Mouse (Mus musculus): ENCODE measurements around the gene Cib1. TPM values are rescaled to one million over a fixed set of nuclear protein-coding genes. Genes with fewer than 3 reads are reported as not detected.

Gene Cib1
- polyA plus RNA-seq, 1 experiment from 2014 or later: 47.3 TPM

DNA sequence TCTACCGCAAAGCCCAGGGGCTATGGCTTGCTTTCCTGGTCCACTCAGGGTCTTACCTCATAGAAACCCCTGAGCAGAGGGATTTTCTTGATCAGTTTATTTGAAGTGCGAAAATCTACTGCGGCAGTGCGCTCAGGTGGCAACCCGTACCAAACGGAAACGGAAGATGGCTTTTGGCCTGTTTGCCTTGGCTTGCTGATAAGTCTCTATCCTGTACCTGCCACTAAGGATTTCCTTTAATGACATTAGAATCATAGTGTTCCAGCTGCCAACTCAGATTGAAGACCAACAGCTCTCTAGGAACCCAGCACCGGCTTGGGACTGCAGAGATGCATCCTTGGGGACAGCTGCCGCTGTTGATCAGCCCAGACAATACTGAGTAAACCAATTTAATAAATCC lies 1.2 kb upstream of the Cib1 start:
- Histone ChIP-seq H3K27me3 (replicated peaks) (no peaks in the 10 kb centered on the region), H3K4me2 (peak overlapping the region; percentile 89), H3K36me3 (peaks cover 9% of the 10 kb centered on the region), H3K27ac (ENCODE audit: poor library complexity, severe bottlenecking) (no peak overlapping the region), H3K9ac (peak overlapping the region; percentile 50; the same call in 1 of the 2 replicates), H3K4me3 (peak overlapping the region; percentile 73; the same call in 1 of the 2 replicates), H3K4me1 (replicated peaks) (peaks cover 10% of the 10 kb centered on the region), H3K9me3 (replicated peaks) (no peaks in the 10 kb centered on the region)
- ATAC-seq (ENCODE audit: insufficient number of reproducible peaks, low FRiP score): no peak
- 74% methylated on average over 9 of the region's 9 CpGs for WGBS

DNA sequence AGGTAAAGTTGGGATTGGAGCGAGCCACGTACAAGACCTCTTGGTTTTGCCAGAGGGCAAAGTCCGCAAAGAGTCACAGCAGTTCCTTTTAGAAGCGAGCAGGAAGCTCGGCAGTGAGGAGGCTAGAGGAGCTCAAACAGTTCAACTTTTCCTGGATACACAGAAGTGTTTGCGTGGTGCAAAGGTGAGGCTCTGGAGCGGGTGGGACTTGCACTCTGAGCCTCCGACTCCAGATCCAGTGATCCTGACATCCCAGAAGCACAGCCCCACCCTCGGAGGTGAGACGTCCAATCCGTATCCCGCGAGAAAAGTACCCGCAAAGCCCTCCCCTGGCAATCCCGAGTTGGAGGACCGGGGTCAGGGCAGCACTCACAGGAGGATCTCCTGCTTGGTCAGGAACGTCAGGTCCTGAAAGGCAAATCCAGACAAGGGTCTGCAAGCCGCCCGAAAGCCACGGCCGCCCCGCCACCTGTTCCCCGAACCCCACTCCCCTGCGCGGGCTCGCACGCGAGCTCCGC lies 583 bp downstream of the Cib1 start:
- peak overlapping the region; percentile 73 for H3K4me3 ChIP-seq
- under 1% methylated on average over 29 of the region's 29 CpGs for WGBS
- peaks cover 10% of the 10 kb centered on the region for H3K4me1 ChIP-seq (replicated peaks)
- H3K9ac ChIP-seq: peak overlapping the region; percentile 79
- H3K9me3 ChIP-seq (replicated peaks): no peaks in the 10 kb centered on the region
- H3K4me2 ChIP-seq: peak overlapping the region; percentile 89
- H3K27ac ChIP-seq (ENCODE audit: poor library complexity, severe bottlenecking): peak overlapping the region; percentile 40; the same call in 1 of the 2 replicates
- H3K36me3 ChIP-seq: peaks cover 12% of the 10 kb centered on the region
- no peaks in the 10 kb centered on the region for H3K27me3 ChIP-seq (replicated peaks)
- ATAC-seq (ENCODE audit: insufficient number of reproducible peaks, low FRiP score): no peak; the same call in 1 of the 2 replicates

DNA sequence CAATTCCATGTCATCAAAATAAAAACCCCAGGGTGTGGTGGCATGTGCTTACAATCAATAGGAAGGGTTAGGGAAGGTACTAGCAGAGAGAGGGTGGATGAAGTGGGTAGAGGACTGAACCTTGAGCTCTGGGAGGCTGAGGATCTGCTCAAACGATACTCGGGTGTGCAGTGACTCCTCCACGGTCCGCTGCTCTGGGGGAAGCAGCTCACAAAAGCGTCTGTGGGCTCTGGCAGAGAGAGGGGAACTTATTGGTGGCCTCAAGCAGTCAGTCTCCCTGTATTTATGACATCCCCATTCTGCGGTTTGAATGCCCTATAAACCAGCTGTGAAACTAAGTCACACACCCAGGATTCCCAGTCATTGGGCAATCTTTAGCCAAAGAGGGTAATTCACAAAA lies 2.4 kb downstream of the Cib1 start:
- Histone ChIP-seq H3K9ac (no peak overlapping the region), H3K4me1 (replicated peaks) (peaks cover 10% of the 10 kb centered on the region), H3K27me3 (replicated peaks) (no peaks in the 10 kb centered on the region), H3K9me3 (replicated peaks) (no peaks in the 10 kb centered on the region), H3K36me3 (peaks cover 28% of the 10 kb centered on the region), H3K4me2 (no peak overlapping the region), H3K4me3 (no peak overlapping the region), H3K27ac (ENCODE audit: poor library complexity, severe bottlenecking) (no peak overlapping the region)
- WGBS: 81% methylated on average over 6 of the region's 6 CpGs
- ATAC-seq (ENCODE audit: insufficient number of reproducible peaks, low FRiP score): no peak

DNA sequence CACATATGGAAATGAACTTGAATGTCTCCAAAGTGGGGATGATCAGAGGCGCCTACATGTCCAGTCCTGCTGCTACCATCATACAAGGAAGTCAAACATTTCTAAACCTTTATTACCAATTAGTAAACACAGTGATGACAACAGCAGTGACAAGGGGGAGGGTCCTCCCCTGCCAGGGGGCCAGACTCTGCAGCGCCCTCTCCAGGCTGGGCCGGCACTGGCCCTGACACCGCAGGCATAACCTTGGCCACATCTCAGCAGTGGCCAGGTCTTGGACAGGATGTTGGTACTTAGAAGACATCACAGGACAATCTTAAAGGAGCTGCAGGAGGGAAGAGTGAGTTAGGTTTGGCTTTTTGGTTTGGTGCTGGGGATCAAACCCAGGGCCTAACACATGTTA lies 5.5 kb downstream of the Cib1 start:
- WGBS: 95% methylated on average over 4 of the region's 4 CpGs
- ATAC-seq (ENCODE audit: insufficient number of reproducible peaks, low FRiP score): no peak
- no peaks in the 10 kb centered on the region for H3K9me3 ChIP-seq (replicated peaks)

DNA sequence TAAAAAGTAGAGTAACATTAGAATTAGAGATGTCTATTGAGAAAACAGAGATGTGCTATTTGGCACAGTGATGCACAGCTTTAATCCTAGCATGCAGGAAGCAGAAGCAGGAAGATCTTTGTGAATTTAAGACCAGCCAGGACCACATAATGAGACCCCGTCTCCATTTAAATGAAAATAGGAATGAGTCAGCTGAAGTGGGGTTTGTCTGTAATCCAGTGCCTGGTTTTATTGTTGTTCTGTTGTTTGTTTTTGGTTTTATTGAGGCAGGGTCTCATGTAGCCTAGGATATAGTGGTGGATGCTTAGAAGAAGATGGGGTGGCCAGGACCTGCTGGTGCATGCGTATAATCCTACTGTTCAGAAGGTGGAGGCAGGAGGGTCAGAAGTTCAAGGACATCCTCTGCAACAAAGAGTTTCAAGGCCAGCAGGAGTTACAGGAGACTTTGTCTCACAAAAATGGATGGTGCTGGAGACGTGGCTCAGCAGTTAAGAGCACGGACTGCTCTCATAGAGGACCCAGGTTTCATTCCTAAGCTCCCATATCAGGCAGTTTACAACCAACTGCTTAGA lies 11.3 kb downstream of the Cib1 start:
- WGBS: 81% methylated on average over 4 of the region's 4 CpGs
- peaks cover 86% of the 10 kb centered on the region for H3K36me3 ChIP-seq
- no peak overlapping the region for H3K27ac ChIP-seq (ENCODE audit: poor library complexity, severe bottlenecking)
- no peaks in the 10 kb centered on the region for H3K4me1 ChIP-seq (replicated peaks)
- no peaks in the 10 kb centered on the region for H3K27me3 ChIP-seq (replicated peaks)
- no peak overlapping the region for H3K4me3 ChIP-seq
- no peak for ATAC-seq (ENCODE audit: insufficient number of reproducible peaks, low FRiP score)
- no peak overlapping the region for H3K9ac ChIP-seq
- H3K9me3 ChIP-seq (replicated peaks): no peaks in the 10 kb centered on the region
- H3K4me2 ChIP-seq: no peak overlapping the region

More for the DNA sequence above, 5.5 kb downstream of the Cib1 start:
- no peak overlapping the region for H3K4me2 ChIP-seq
- peaks cover 54% of the 10 kb centered on the region for H3K36me3 ChIP-seq
- H3K4me1 ChIP-seq (replicated peaks): peaks cover 5% of the 10 kb centered on the region; the same call in 1 of the 2 replicates
- H3K9ac ChIP-seq: no peak overlapping the region
- H3K4me3 ChIP-seq: no peak overlapping the region
- no peaks in the 10 kb centered on the region for H3K27me3 ChIP-seq (replicated peaks)
- H3K27ac ChIP-seq (ENCODE audit: poor library complexity, severe bottlenecking): no peak overlapping the region

DNA sequence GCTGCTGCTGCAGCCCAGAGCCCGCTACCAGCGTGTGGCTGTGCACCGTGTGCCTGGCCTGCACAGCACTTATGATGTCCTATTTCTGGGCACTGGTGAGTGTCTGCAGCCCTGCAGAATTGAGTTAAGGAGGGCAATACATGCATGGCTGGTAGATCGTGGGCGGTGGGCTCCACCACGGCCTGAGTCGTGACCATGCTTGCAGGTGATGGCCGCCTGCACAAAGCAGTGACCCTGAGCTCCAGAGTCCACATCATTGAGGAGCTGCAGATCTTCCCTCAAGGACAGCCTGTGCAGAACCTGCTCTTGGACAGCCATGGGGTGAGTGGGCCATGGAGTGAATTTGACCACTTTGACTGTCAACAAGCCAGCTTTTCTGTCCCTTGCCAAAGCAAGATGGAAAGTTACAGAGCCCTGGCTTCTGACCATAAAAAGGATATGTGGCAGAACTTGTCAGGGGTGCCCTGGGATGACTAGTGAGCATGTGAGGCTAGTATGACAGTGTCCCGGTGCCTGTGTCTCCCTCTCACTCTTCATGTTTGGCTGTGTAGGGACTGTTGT lies 12.3 kb downstream of the Cib1 start:
- Histone ChIP-seq H3K9ac (no peak overlapping the region), H3K9me3 (replicated peaks) (no peaks in the 10 kb centered on the region), H3K4me3 (no peak overlapping the region), H3K27me3 (replicated peaks) (no peaks in the 10 kb centered on the region), H3K4me1 (replicated peaks) (peaks cover under 1% of the 10 kb centered on the region), H3K27ac (ENCODE audit: poor library complexity, severe bottlenecking) (no peak overlapping the region), H3K4me2 (no peak overlapping the region), H3K36me3 (peaks cover 84% of the 10 kb centered on the region)
- 88% methylated on average over 9 of the region's 9 CpGs for WGBS
- no peak for ATAC-seq (ENCODE audit: insufficient number of reproducible peaks, low FRiP score)

DNA sequence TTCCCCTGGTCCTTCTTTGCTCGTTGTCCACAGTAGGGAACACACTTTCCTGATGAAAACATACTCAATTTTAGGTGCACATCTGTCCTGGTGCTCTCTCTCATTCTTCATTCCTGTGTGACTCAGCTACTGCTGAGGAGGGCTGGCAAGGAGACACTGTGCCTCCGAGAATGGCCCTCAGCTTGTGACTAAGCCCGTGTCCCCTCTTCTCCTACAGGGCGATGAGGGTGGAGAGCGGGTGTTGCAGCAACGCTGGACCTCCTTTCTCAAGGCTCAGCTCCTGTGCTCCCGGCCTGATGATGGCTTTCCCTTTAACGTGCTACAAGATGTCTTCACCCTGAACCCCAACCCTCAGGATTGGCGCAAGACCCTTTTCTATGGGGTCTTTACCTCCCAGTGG lies 13.9 kb downstream of the Cib1 start:
- no peak for ATAC-seq (ENCODE audit: insufficient number of reproducible peaks, low FRiP score)
- Histone ChIP-seq H3K9me3 (replicated peaks) (no peaks in the 10 kb centered on the region), H3K36me3 (peaks cover 72% of the 10 kb centered on the region), H3K4me3 (no peak overlapping the region), H3K4me1 (replicated peaks) (peaks cover 4% of the 10 kb centered on the region), H3K27ac (ENCODE audit: poor library complexity, severe bottlenecking) (no peak overlapping the region), H3K4me2 (no peak overlapping the region), H3K9ac (no peak overlapping the region), H3K27me3 (replicated peaks) (no peaks in the 10 kb centered on the region)
- WGBS: 87% methylated on average over 9 of the region's 9 CpGs

DNA sequence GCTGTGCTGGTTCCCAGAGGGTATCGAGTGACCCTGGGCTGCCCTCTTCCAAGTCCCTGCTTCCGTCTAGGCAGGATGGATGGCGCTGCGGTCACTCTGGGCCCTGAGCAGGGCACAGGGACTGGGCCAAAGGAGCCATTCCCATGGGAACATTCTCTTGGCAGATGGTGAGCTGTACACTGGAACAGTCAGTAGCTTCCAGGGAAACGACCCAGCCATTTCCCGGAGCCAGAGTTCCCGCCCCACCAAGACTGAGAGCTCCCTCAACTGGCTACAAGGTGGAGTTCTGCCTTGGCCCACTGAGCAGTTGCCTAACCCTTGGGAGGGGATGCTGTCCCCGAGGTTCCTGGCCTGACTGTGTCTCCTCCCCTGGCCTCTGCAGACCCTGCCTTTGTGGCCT lies 16.0 kb downstream of the Cib1 start:
- Histone ChIP-seq H3K9me3 (replicated peaks) (no peaks in the 10 kb centered on the region), H3K4me3 (no peak overlapping the region), H3K9ac (no peak overlapping the region), H3K27ac (ENCODE audit: poor library complexity, severe bottlenecking) (no peak overlapping the region), H3K4me2 (no peak overlapping the region), H3K36me3 (peaks cover 68% of the 10 kb centered on the region), H3K4me1 (replicated peaks) (peaks cover 9% of the 10 kb centered on the region), H3K27me3 (replicated peaks) (no peaks in the 10 kb centered on the region)
- ATAC-seq (ENCODE audit: insufficient number of reproducible peaks, low FRiP score): no peak
- 76% methylated on average over 8 of the region's 8 CpGs for WGBS

DNA sequence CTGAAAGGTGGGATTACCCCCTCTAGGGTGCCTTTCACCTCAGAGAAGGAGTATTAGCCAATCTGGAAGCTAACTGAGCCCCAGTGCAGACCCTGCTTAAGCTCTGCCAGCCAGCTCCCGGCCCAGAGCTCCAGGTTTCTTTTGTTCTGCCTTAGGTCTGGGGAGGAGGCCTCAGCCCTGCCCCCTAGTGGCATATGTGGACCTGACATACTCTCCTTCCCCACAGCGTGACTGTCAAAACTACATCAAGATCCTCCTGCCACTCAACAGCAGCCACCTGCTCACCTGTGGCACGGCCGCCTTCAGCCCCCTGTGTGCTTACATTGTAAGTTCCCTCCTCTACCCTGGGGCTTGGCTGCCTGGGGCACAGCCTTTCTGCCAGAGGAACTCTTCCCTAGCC lies 17.2 kb downstream of the Cib1 start:
- H3K4me3 ChIP-seq: no peak overlapping the region
- peak; percentile 41; the same call in 1 of the 2 replicates for ATAC-seq (ENCODE audit: insufficient number of reproducible peaks, low FRiP score)
- H3K9me3 ChIP-seq (replicated peaks): no peaks in the 10 kb centered on the region
- 30% methylated on average over 4 of the region's 4 CpGs for WGBS
- no peak overlapping the region for H3K27ac ChIP-seq (ENCODE audit: poor library complexity, severe bottlenecking)
- peaks cover 57% of the 10 kb centered on the region for H3K36me3 ChIP-seq
- H3K27me3 ChIP-seq (replicated peaks): no peaks in the 10 kb centered on the region
- H3K9ac ChIP-seq: no peak overlapping the region; the same call in 1 of the 2 replicates
- peaks cover 9% of the 10 kb centered on the region for H3K4me1 ChIP-seq (replicated peaks)
- H3K4me2 ChIP-seq: no peak overlapping the region

DNA sequence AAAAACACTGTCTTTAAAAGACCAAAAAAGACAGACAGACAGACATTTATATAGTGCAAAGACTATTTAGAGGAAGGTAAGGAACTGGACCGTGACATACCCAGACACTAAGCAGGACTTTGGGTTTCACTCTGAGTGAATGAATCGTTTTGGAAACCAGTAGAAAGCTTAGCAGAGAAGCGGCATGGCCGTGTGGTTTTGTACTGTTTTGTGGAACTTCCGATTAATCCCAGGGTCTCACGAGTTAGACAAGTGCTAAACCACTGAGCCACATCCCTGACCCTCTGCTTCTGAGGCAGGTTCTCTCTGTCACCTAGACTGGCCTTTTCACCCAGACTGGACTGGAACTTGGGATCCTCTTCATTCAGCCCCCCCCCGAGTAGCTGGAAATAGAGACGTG lies 18.2 kb downstream of the Cib1 start:
- no peak overlapping the region for H3K4me3 ChIP-seq
- H3K36me3 ChIP-seq: peaks cover 47% of the 10 kb centered on the region
- H3K9ac ChIP-seq: 0 out of 2 replicates have a peak overlapping the region, but pooled peaks have one; percentile 24

DNA sequence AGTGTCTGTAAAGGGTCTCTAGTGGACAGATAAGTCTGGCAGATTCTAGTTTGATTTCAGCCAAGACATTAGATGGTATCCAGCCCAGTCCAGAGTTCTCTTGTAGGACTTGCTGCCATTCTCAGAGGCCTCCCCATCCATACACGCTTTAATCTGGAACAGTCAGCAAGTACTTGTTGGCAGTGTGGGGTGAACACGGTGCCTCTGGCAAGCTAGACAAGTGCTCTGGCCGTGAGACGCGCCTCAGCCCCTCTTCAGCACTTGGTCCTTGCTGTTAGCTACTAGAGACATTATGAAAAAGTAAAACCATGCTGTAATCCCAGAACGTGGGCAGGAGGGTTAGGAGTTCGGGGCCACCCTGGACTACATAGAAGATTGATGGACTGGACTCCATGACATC lies 19.0 kb downstream of the Cib1 start:
- Histone ChIP-seq H3K4me1 (replicated peaks) (peaks cover 25% of the 10 kb centered on the region), H3K4me2 (no peak overlapping the region), H3K27ac (ENCODE audit: poor library complexity, severe bottlenecking) (no peak overlapping the region), H3K36me3 (peaks cover 39% of the 10 kb centered on the region), H3K4me3 (no peak overlapping the region), H3K9me3 (replicated peaks) (no peaks in the 10 kb centered on the region), H3K27me3 (replicated peaks) (no peaks in the 10 kb centered on the region), H3K9ac (no peak overlapping the region)
- 74% methylated on average over 7 of the region's 7 CpGs for WGBS
- ATAC-seq (ENCODE audit: insufficient number of reproducible peaks, low FRiP score): no peak

More for the DNA sequence above, 18.2 kb downstream of the Cib1 start:
- H3K27ac ChIP-seq (ENCODE audit: poor library complexity, severe bottlenecking): no peak overlapping the region
- H3K4me1 ChIP-seq (replicated peaks): peaks cover 16% of the 10 kb centered on the region
- ATAC-seq (ENCODE audit: insufficient number of reproducible peaks, low FRiP score): no peak
- no peaks in the 10 kb centered on the region for H3K27me3 ChIP-seq (replicated peaks)
- 82% methylated on average over 8 of the region's 8 CpGs for WGBS
- no peak overlapping the region for H3K4me2 ChIP-seq
- no peaks in the 10 kb centered on the region for H3K9me3 ChIP-seq (replicated peaks)
